Mouse (Mus musculus) thymus, adult 18-20 months (tissue): ENCODE results near the gene Ric8b.

ENCODE experiments used
- DNase-seq, 2 experiments: peaks; one replicate each; pipeline ENCODE4 v3.0.0; 2022; ENCODE audit warnings: mixed read lengths in 2 of 2

The Ric8b gene

DNA sequence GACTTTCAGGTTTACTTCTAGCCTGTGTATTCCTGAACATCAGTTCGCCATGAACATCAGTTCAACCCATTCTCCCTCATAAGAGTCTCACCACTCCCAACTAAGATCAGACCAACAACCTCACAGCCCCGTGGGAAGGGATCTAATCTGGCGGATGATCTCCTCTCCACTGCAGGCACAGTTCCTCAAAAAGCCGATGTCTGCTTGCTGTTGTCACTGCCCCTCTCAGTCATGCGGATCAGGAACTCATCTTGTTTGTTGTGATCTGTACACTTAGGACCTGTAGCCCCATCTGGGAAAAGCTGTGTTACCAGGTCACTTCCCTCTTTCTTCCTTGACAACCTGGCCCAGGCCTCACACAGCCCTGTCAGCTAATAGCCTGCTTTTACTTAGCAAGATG lies 45.7 kb downstream of the Ric8b start:
- no peak for DNase-seq

DNA sequence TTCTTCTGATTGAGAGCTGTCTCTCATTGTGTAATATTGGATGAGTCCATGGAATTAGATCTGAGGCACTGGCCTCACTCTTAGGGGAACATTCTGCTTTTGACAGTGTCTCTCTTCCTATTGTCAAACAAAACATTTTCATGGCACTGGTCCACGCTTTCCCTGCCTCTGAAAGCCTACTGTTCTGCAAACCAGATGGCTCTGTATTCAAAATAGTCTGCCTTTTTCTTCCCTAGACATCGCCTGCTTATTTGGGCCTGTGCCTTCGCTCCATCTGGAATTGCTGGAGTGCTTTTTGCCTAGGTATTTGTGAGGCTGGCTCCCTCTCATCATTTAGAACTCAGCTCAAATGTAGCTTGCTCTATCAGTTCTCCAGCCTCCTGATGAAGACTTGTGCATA lies 46.3 kb downstream of the Ric8b start:
- DNase-seq: no peak

DNA sequence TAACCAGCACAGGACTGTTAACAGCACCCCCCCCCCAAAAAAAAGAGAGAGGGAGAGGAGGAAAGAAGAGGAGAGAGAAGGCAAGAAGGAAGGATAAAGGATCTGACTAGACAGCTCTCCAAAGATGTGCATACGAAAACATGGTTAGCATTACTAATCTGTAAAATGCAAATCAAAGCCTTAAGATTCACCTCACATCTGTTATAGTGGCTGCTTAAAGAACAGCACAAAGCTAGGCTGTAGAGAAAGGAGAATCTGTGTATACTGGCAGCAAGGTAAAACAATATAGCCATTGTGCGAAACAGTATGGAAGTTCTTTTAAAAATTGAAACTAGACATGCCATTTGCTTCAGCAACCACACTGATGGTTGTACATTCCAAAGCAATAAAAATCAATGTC lies 49.1 kb downstream of the Ric8b start:
- DNase-seq: no peak

DNA sequence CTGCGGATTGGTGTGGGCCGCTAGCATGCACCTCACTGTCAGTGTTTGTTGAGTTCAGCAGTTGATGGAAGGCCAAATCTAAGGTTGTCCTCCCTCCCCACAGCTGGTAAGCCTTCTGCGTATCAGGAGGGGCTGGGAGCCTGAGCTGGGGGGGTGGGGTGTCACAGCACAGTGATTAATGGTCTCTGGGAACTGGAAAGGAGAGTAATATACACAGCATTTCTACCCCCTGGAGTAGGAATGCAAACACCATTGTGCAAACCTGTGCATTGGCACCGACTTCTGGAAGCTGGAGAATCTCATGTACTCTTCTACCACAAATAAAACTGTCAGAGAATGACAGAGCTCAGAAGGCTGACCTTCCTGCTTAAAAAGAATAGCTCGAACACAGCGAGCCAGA lies 50.2 kb downstream of the Ric8b start:
- DNase-seq: no peak

DNA sequence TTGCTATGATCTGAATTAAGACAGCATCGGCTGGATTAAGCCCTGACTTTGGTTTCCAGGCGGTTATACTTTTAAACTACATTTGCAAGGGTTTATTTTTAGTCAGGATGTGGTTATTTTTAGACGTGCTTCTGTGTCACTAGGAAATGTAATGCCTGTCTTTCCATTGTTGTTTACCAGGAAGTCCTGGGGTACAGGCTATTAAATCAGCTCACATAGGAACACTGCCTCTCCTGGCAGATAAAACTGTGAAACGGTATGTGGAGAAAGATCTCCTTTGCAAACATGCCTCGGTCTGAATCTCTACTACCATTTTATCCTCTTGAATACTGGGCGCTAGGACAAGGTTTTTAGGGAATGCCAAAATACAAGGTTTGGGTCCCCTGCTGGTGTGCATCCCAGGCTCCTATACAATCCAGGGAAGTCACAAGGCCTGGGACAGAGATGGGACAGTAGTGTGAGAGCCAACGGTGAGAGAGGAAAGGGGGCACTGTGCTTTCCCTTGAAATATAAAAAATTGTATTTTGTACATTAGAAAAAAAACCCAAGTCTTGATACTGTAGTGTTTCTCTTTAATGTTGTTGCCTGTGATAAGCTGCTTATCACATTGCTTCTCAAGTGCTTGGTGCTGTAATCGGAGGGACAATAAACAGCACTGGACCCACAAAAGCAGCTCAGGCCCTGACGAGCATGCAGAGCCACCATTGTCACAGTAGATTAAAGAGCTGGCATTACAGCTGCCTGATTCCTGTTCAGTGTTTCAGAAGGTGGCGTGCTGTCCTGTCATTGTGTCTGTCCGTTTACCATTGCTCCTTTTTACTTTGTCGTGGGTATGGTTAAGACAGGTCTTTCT lies 51.7 kb downstream of the Ric8b start:
- no peak for DNase-seq

DNA sequence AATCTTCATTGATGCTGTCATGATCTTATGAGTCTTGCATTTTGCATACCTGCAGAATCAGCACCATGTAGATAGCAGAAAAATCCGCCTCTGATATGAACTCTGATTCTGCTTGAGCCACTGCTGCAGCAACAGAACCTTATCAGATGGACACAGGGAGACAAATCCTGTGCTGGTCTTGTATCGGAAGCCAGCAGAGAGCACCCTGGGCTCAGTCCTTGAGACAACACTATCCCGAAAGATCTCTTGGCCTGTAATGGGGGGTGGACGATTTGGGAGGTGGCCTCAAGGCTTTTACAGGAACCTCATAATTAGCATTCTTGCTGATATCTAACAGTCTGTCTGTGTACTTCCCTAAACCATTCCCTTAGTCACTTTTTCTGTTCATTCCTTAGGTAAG lies 57.8 kb downstream of the Ric8b start:
- DNase-seq: no peak

DNA sequence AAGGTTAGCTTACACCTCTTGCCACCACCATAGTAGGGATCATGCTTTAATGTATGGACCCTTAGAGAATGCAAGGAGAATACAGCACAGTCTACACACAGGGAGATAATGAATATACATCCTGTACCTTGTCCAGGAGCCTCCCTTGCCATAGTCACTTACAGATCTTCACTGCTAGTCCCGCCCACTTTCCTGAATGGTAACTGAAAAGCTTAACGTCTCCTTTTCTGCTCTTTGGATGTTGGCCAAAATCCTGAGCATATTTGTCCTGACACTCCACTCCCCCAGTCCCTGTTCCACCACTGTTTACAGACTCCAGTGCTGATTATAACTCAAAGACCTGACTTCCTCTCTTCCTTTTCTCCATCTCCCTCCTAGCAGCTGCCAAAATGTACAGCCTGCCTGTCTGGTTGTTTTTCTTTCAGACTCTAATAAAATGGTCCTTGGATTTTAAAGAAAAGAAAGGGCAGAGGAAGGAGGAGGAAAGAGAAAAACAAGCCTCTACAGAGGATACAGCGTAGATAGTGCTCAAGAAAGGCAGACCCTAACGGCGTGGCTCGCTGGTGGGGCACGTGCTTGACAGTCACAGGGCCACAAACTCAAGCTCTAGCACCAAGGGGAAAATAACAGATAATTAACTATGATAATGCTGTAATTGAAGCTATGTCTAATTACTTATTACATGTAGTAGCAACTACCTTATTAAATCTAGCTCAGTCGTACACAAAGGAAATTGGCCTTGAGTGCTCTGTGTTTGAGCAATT lies 59.4 kb downstream of the Ric8b start:
- no peak for DNase-seq

DNA sequence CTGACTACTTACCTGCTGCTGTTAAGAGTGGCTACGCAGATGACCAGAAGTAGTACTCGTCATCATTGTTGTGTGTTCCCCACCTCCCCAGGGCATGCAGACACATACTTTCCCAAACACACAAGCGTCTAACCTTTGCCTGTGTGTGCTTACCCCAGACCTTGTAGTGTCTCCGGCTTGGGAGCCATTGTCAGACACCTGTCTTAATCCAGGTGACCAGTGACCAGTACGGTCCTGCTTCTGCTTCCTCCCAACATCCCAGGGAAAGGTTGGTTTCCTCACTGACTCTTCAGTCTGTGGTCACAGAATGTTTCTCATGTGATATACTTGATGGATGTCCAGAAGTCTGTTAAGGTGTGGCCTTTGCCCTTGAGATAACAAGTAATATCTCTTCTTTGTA lies 62.9 kb downstream of the Ric8b start:
- DNase-seq: no peak

DNA sequence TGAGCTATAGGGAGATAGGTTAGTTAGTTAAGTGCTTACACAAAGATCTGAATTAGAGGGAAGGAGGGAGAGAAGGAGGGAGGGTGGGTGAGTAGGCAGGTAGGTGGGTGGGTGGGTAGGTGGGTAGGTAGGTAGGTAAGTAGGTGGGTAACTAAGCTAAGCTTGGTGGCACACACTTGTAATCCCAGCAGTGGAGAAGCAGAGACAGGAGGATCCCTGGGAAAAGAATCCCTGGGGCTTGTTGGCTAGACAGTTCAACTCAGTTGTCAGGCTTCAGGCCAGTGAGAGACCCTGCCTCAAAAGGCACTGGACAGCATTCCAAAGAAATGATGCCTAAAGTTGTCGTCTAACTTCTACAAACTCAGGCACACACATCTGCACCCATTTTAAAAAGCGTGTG lies 64.0 kb downstream of the Ric8b start:
- DNase-seq: no peak

DNA sequence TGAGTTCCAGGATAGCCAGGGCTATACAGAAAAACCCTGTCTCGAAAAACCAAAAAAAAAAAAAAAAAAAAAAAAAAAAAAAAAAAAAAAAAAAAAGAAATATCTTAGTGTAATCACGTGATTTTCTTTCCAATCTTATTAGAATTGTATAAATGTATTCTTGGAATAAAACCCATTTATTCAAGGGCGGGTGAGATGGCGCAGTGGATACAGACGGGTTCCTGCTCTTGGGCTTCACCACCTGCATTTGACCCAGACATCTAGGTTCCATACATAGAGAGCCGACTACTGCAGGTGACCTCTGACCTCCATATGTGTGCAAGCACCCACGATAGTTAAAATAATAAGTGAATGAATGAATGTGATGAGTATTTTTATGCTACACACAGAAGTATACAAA lies 65.3 kb downstream of the Ric8b start:
- DNase-seq: no peak

DNA sequence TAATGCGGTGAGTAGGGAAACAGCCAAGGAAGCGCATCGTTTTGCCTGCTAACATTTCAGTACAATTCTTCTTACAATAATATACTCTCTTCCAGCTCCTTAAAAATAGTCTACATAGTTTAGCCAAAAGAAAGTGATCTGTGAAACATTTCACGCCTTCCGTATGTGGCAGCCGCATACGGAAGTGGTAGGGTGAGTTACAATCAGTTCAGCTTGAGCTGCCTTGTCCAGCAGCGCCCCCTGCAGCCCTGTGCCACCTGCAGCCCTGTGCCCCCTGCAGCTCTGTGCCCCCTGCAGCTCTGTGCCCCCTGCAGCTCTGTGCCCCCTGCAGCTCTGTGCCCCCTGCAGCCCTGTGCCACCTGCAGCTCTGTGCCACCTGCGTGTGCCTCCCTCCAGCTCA lies 68.5 kb downstream of the Ric8b start:
- DNase-seq: peak in 1 of 2 experiments; percentile 11

DNA sequence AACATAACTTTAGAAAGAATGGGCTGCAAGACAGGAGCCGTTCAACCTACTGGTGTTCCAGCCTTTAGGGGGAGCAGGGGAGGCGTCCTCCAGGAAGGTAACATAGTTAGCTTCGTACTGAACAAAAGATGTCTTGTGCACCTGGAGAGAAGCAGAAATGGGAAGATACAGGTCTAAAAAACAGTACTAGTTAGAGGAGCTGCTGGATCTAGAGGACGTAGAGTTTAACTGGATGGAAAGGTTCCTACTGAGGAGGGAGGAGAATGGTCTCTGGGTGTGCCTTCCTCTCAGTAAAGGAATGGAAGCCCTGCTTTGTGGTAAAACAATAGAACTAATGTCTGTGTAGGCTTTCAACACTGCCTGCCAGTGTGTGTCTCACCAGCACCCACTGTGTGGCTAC lies 70.2 kb downstream of the Ric8b start:
- no peak for DNase-seq

DNA sequence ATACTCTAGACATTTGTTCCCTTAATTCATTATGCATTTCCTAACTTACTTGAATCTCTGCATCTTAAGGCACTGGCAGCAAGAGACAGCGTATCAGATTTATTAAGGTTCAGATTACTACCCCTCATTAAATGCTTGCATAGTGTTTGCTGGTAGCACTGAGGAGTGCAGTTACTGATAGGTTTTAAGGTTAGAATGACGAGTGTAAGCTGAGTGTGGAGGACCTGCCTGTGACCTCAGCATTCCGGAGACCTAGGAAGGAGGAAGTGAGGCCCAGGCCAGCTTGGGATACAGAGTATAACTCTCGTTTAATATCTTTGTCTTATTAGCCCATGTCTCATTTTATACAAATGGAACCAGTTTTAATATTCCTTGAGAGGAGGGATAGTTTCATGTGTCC lies 71.2 kb downstream of the Ric8b start:
- no peak for DNase-seq

DNA sequence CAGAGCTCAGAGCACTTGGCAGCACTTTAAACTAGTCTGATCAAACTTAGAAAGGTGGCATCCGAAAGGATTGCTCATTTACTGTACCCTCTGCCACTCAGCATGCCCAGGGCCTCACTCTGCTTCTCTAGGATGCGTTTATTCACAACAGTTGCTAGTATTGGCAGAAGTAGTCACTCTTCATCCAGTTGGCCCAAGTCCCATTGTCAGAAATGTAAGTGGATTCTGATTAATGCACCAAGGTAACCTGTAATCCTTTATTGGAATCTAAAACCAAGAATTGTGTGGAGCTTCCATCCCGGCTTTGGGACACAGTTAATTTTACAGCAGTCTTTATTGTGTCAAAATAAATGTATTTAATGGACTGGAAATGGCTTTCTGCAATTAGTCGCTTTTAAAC lies 76.9 kb downstream of the Ric8b start:
- no peak for DNase-seq

DNA sequence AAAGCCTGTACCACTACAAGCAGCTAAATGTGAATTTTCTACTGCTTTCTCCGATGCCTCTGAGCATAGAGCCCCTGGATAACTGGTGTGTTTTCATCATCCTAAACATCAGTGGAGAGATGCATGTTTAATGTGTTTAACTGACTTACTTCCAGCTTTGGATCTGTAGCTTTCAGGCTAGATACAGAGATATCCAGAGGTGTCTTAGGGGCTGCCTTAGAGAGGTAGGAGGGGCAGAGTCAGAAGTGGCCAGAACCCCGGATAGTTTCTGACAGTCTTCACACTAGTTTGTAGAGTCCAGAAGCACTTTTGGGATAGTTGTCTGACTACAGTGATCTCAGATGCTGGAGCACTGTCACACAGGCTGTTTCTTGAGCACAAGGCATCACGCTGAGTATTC lies 77.6 kb downstream of the Ric8b start:
- no peak for DNase-seq

DNA sequence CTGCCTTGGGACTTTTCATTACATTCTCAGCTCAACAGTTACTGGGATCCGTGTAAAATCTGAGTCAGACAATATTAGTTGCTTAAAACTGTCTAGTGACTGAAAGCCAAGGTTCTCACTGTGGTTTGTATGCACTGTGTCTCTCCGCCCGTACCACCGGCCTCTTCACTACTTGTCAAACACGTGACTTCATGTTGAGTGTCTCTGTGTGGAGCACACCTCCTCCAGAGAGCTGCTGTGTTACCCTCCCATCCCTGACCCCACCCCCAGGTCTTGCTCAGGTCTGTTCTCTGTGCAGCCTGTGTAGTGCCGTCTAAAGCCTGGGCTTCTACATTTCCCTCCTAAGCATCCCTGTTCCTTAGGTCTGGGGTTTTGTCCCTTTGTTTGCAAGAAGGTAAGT lies 79.0 kb downstream of the Ric8b start:
- no peak for DNase-seq

DNA sequence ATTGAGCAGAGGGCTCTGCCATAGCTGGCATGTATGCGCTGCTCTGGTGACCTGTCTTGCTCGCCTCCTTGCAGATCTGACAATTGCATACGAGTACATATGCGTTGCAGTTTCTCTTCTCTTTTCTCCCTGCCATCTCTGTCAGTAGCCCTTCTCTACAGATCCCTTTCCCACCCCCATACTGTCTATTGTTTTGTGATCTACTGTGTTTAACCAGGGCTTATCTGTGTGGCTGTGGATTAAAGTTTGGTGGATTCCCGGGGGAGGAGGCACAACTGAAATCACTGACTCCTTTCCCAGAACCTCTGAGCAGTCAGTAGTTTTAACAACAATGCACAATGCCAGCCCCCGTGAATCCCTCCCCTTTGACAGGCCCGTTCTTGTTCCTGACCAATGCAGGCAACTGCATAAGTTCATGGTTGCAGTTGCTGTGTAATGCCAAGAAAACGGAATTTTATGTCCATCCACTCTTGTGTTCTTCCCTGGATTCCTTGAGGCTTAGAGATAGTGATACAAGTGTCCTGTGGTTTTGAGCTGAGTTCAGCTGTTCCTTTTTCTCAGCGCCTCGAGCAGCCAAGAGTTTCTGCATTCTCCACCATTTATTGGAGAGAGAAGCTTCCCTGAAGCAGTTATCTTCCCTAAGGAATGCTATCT lies 80.3 kb downstream of the Ric8b start:
- DNase-seq: no peak

DNA sequence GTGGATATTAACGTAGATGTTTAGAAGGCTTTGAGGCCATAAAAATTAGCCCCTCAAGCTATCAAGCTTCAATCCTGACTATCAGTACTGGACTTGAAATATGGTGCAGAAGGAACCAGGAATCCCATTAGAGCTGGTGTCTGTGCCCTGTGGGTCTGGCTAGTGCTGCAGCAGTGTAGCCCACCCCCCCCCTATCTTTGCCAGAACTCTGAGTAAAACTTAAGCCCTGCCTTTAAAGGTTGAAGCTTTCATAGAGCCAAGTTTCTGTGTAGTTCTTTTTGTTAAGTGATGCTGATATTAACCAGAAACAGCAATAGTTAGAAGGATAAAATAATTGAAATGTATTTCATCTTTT lies 80.8 kb downstream of the Ric8b start:
- no peak for DNase-seq

DNA sequence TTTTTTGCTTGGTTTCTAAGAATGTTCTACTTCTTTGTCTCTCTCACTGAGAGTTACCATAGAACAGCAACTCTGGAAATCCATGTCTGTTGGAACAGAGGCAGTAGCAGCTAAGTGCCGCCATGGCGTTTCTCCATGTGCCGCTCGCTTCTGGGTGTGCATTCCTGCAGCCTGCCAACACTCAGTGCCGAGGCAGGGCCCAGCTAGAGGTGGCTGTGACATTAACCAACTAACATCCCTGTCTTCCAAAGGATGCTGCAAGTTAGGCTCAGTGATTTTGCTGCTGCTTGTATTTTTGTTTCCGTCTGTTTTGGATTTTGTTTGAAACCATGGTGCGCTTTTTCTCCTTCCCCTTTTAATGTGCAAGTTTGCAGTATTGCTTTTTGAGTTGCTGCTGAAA lies 84.5 kb downstream of the Ric8b start:
- DNase-seq: no peak

DNA sequence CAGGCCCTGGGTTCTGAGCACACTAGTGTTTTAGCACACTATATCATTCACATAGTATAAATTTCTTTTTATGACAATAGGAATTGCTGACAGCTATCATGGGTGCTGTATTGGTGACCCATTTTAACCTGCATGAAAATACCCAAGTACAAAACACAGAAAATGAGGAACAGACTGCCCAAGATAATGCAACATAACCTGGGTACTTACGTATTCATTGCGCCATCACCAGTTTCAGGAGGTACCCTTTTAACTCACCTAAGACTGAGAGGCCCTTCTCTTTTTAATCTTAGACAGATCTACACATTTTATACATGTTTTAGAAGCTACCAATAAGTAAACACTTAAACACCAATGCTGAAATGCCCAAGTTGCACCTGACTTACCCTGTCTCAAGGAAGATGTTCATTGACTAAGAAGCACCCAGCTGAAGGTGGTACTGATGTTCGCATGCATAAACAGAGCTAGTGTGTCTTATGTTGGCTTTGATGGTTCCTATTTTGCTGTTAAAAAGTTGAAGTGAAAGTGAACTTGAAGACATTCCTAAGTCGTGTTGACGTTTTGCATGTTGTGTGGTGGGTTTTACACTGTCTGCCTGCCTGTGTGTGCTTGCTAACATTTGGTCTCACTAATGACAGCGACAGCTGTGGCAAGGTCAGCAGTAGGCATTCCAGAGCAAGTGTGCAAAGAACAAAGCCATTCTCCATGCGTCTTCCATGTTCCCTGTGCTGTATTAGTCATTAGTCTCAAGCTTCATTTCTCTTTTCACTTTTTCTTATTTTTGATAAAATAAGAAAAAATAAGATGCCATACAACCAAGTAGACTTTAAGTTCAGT lies 86.0 kb downstream of the Ric8b start:
- no peak for DNase-seq

DNA sequence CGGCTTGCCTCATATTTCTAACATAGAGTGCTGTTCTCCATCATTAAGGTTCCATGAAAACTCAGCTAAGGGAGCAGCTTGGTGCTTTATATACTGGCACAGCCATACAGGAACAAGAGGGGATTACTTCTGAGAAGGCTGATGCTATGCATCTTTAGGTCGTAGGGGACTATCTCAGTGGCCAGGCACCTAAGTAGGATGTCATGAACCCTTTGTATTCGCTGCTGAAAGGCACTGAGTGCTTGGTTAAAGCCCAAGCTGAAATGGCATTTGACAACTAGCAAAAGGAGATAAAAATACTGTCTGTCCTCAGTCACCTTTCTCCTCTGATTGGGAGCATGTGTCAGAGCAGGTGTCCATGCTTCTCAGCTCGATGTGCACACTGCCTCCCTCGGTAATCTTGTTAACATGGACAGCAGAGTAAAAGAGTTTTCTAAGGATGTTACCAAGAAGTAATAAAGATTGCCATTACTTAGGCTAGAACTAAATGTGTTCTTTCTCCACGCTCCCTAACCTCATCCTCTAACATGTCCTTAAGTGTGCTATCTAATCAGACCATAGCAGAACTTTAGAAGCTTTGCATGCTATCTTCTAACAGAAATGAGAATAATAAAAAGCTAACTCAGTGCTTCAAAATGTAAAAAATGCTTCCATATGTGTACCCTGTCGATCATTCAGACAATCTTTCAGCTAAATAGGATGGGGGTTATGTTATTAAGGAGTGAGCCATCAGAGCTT lies 89.3 kb downstream of the Ric8b start:
- no peak for DNase-seq
